Mouse (Mus musculus) kidney, postnatal 14 days (tissue): Measurements from ENCODE around the gene Crb1.
"Not testable (repeated sequence)": the region's sequence is repeated elsewhere in the genome, so short reads cannot be mapped to it uniquely, and the experiment has no call there.

Experiments
- DNase-seq: peaks from one replicate; pipeline ENCODE4 v3.0.0; 2022; ENCODE audit warnings: mixed read lengths

Gene Crb1

GRCm38 (mm10) chr1:139328286-139328685 lies 48.6 kb downstream of the Crb1 start:
- no peak for DNase-seq

GRCm38 (mm10) chr1:139325378-139325777 lies 51.5 kb downstream of the Crb1 start:
- DNase-seq, result no peak

- DNase-seq, result peak; percentile 33
Measured at GRCm38 (mm10) chr1:139319798-139320197, 57.1 kb downstream of the Crb1 start.

GRCm38 (mm10) chr1:139314297-139314874 lies 62.5 kb downstream of the Crb1 start:
- DNase-seq, result peak; percentile 47

- no peak for DNase-seq
Measured at GRCm38 (mm10) chr1:139308915-139309314, 68.0 kb downstream of the Crb1 start.

- DNase-seq, result not testable (repeated sequence)
Measured at GRCm38 (mm10) chr1:139302519-139302918, 74.4 kb downstream of the Crb1 start.

- DNase-seq, result no peak
Measured at GRCm38 (mm10) chr1:139301830-139302229, 75.1 kb downstream of the Crb1 start.

GRCm38 (mm10) chr1:139292023-139292422 lies 84.9 kb downstream of the Crb1 start:
- DNase-seq, result no peak

GRCm38 (mm10) chr1:139291593-139291992 lies 85.3 kb downstream of the Crb1 start:
- DNase-seq, result no peak

- DNase-seq, result no peak
Measured at GRCm38 (mm10) chr1:139276619-139277320, 100.1 kb downstream of the Crb1 start.

- DNase-seq, result peak; percentile 56
Measured at GRCm38 (mm10) chr1:139267844-139268243, 109.1 kb downstream of the Crb1 start.

- DNase-seq, result no peak
Measured at GRCm38 (mm10) chr1:139264245-139264644, 112.7 kb downstream of the Crb1 start.

GRCm38 (mm10) chr1:139263158-139263557 lies 113.7 kb downstream of the Crb1 start:
- no peak for DNase-seq

- DNase-seq, result no peak
Measured at GRCm38 (mm10) chr1:139255581-139255980, 121.3 kb downstream of the Crb1 start.

- no peak for DNase-seq
Measured at GRCm38 (mm10) chr1:139252041-139252440, 124.9 kb downstream of the Crb1 start.

GRCm38 (mm10) chr1:139249159-139249558 lies 127.7 kb downstream of the Crb1 start:
- DNase-seq, result no peak

GRCm38 (mm10) chr1:139246723-139247380 lies 130.0 kb downstream of the Crb1 start:
- no peak for DNase-seq

- DNase-seq, result no peak
Measured at GRCm38 (mm10) chr1:139236794-139237193, 140.1 kb downstream of the Crb1 start.

- DNase-seq, result peak; percentile 44
Measured at GRCm38 (mm10) chr1:139234611-139235568, 142.0 kb downstream of the Crb1 start.

GRCm38 (mm10) chr1:139232636-139233035 lies 144.3 kb downstream of the Crb1 start:
- no peak for DNase-seq

- DNase-seq, result no peak
Measured at GRCm38 (mm10) chr1:139224309-139224949, 152.5 kb downstream of the Crb1 start.

GRCm38 (mm10) chr1:139223804-139224203 lies 153.1 kb downstream of the Crb1 start:
- DNase-seq, result no peak
